Mouse (Mus musculus) layer of hippocampus, adult 9-11 months (tissue): ENCODE data around the gene Tprgl.

Source experiments
- DNase-seq: peaks from one replicate; pipeline ENCODE4 v3.0.0; 2022

The Tprgl gene

GRCm38 (mm10) chr4:154160538-154161390 is at the start of gene Tprgl:
TSS of gene Tprgl (minus strand) at chr4:154160666.
- peak; percentile 97 for DNase-seq

- no peak for DNase-seq
These were observed 49.4 kb upstream of the Tprgl start for GRCm38 (mm10) chr4:154209825-154210224.

- DNase-seq = no peak
These were observed 48.6 kb upstream of the Tprgl start for GRCm38 (mm10) chr4:154209054-154209453.

- peak; percentile 28 for DNase-seq
These were observed 46.8 kb upstream of the Tprgl start for GRCm38 (mm10) chr4:154207261-154207660.

GRCm38 (mm10) chr4:154205392-154205791 is 44.9 kb upstream of the Tprgl start:
- no peak for DNase-seq

GRCm38 (mm10) chr4:154204532-154204931 is 44.1 kb upstream of the Tprgl start:
- no peak for DNase-seq

GRCm38 (mm10) chr4:154201511-154201910 is 41.0 kb upstream of the Tprgl start:
- DNase-seq = no peak

GRCm38 (mm10) chr4:154198377-154198961 is 38.0 kb upstream of the Tprgl start:
- no peak for DNase-seq

GRCm38 (mm10) chr4:154197961-154198360 is 37.5 kb upstream of the Tprgl start:
- no peak for DNase-seq

GRCm38 (mm10) chr4:154188948-154189347 is 28.5 kb upstream of the Tprgl start:
- DNase-seq = no peak

- no peak for DNase-seq
These were observed 25.6 kb upstream of the Tprgl start for GRCm38 (mm10) chr4:154186002-154186537.

GRCm38 (mm10) chr4:154185001-154185400 is 24.5 kb upstream of the Tprgl start:
- no peak for DNase-seq

GRCm38 (mm10) chr4:154183566-154183965 is 23.1 kb upstream of the Tprgl start:
- DNase-seq = no peak

- DNase-seq = no peak
These were observed 20.5 kb upstream of the Tprgl start for GRCm38 (mm10) chr4:154181001-154181400.

- DNase-seq = no peak
These were observed 16.8 kb upstream of the Tprgl start for GRCm38 (mm10) chr4:154177257-154177656.

GRCm38 (mm10) chr4:154171931-154172604 is 11.6 kb upstream of the Tprgl start:
- no peak for DNase-seq

GRCm38 (mm10) chr4:154171151-154171930 is 10.9 kb upstream of the Tprgl start:
- no peak for DNase-seq

- no peak for DNase-seq
These were observed 10.2 kb upstream of the Tprgl start, which contains the start of gene Megf6 for GRCm38 (mm10) chr4:154170506-154171150. TSS of gene Megf6 (plus strand) at chr4:154170730.

- no peak for DNase-seq
These were observed 9.6 kb upstream of the Tprgl start for GRCm38 (mm10) chr4:154170021-154170420.

- DNase-seq = no peak
These were observed 6.6 kb upstream of the Tprgl start for GRCm38 (mm10) chr4:154167053-154167452.

GRCm38 (mm10) chr4:154163296-154163695 is 2.8 kb upstream of the Tprgl start:
- peak; percentile 35 for DNase-seq

- peak; percentile 26 for DNase-seq
These were observed 417 bp downstream of the Tprgl start for GRCm38 (mm10) chr4:154159961-154160537.
